Mouse (Mus musculus) kidney, adult 9 months (tissue): ENCODE measurements at regions not wholly inside any gene's neighbourhood (a gene's known extent, or its start where the extent isn't known, plus 50 kb on each side); places are given as distances from the start of the nearest gene placed in this dataset.
A peak's percentile ranks its signal among the peaks of the same experiment; 100 is the strongest.

ENCODE experiments used
- DNase-seq: peaks from one replicate; pipeline ENCODE4 v3.0.0; 2022

DNA sequence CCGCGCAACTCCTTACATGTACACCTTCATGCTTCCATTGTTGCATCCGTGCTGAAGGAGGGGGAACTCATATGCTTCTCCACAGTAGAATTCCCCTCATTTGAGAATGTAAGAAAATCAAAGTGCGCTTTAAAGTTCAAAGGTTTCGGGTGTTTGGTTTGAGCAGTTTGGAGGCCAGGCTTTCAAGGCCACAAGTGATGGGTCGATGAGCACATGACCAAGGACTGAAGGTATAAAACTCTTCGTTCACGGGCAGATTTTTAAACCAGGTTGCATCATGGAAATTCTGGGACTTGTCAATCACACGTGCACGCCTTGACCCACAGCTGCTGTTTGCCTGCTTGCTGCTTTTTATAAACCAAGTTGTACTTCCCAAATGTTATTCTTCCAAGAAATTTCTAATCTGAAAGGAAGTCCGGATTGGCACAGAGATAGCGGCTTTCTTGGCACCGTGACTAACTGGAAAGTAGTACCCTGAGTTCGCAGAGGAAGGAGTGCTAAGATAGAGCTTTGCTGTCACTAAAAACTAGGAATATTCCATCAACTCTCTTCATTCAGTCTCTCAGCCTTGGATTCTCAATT is 132.7 kb upstream of the Myt1l start:
- DNase-seq = peak; percentile 40

DNA sequence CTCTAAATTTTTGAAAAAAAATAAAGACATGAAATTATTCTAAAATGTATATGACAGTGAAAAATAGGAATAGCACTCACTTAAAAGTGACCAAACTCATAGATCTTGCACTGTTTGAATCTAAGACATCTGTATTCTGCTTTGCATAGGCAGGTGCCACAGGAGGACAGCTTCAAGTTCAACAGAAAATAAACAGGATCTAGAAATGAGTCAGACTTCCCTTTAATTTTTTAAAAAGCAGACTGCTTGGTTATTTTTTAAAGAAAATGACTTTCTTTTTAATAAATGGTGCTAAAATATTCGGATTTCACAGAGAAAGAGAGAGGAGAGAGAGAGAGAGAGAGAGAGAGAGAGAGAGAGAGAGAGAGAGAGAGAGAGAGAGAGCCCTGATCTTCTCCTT is 123.8 kb upstream of the Myt1l start:
- no peak for DNase-seq

DNA sequence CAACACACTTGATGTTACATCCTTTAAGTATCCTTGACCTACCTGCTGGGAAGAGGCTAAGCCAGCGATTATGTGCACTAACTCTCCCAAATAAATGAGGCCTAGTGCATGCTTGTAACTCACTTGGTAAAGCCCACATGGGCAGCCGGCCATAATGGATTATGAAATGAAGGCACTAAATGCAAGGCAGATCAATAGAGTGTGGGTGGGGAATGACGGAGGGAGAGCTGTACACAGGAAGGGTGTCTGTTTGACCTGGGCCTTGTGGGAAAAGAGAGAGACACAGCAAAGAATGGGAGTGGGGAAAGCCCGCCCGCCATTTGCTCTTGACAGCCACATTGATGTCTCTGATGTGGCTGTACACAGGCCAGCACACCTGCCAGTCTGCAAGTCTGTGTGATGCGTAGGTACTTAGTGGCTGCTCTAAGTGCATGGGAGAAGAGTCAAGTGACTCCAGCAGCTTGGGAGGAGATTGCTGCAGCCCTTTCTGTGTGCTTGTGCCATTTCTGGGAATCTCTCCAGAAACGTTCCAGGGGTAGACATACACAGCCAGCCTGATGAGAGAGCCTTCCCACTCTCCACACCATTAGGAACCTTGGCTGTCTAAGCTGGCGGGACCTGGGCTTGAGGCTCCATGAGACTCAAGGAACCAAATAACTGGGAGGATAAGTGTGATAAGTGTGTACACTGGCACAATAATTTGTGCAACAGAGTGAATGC is 118.7 kb upstream of the Myt1l start:
- no peak for DNase-seq

DNA sequence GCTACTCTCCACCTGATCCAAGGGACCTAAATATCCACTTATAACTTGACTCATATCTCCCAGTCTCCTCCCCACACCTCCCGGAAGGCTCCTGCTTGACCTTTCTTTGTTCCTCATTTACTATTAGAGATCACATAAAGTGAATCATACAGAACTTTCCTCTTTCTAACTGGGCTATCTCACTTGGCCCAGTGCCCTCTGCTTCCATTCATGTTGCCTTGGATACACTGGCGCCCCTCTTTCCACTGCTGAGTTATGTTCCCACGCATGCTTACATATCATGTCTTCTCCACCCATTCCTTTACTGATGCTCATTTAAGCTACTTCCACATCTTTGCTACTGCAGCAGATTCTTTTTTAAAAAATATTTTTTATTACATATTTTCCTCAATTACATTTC is 94.2 kb upstream of the Myt1l start:
- DNase-seq = no peak

DNA sequence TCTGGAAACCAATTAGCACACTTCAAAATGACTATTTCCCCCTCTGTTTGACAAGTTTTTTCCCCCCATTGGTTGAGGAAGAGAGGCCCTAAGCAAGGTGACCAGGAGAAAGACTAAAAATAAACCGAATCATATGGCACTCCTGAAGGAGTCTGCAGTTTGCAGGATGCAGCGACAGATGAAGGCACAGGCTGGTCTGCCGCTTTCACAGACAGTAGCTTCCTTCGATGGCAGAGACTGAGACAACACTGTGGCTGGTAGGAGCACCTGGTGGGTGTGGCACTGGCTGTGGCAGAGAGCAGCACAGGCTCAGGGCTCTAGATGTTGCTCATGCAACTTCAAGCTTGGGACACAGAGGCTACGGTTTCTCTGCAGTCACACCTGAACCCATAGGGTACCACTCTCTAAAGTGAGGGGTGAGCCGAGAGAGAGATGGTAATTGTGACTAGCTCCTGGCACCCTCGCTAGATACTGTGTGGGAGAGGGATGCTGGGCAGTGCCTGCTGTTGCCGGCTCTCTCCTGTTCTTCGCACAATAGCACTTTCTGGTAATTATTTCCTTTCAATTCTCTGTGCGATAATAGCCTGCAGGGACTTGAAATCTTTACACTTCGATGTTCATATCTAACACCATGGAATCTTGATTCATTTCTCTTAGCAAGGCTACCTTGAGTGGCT is 88.7 kb upstream of the Myt1l start:
- DNase-seq = no peak

DNA sequence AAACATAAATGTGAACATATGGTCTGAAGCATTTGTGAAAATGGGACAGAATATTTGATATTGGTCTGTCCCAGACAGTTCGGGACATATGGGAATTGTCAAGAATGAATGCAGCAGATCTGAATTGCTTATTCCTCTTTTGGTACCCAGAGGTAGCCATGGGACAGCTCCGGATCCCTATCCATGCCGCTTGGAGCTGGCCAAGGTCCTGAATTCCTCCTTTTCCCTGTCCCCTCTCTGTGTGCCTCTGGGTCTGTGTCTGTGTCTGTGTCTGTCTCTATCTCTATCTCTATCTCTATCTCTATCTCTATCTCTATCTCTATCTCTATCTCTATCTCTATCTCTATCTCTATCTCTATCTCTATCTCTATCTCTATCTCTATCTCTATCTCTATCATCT is 63.0 kb upstream of the Myt1l start:
- DNase-seq = peak; percentile 44
